Mouse (Mus musculus): ENCODE measurements around the gene Nbl1. TPM values are rescaled to one million over a fixed set of nuclear protein-coding genes. Genes with fewer than 3 reads are reported as not detected.

Gene Nbl1
- total RNA-seq, 2 experiments from 2014 or later: 80.3 to 92.2 TPM

DNA sequence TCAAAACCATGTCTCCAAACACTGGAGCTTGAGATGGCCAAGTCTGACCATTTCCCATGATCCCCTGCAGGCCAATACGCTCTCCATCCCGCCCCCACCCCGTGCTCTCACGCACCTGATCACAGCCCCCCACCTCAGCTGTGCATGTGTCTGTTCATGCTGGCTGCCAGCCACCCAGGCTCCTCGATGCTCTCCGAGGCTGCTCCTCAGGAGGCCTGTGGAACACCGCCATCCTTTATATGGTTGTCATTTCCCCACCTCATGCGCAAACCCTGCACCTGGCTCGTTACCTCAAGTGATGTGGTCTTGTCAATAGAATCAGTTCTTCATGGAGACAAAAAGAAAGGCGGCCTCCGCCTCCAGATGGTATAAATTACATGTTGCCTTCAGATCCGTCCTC, 60.3 kb downstream of the Nbl1 start:
- no peak for DNase-seq (ENCODE audit: low spot score in 2 of 2)

Other genes with a start within 250 kb of the Nbl1 start
- gene Pla2g5, start 229.5 kb downstream of the Nbl1 start, total RNA-seq (2021): 1 to 10 TPM; 1.3 to 2.3 TPM
- gene Gm13030, start 219.0 kb downstream of the Nbl1 start, total RNA-seq (2021): not detected
- gene Pla2g2e, start 215.1 kb downstream of the Nbl1 start, total RNA-seq (2021): not detected
- gene Otud3, start 179.0 kb downstream of the Nbl1 start, total RNA-seq (2021): 10 to 100 TPM; 10.9 to 13.1 TPM
- gene Rnf186, start 125.9 kb downstream of the Nbl1 start, total RNA-seq (2021): not detected
- 1 to 10 TPM; 2.9 to 3.0 TPM for gene Tmco4, start 120.1 kb downstream of the Nbl1 start, total RNA-seq (2021)
- 1 to 10 TPM; 6.5 to 7.6 TPM for gene Htr6, start 17.4 kb downstream of the Nbl1 start, total RNA-seq (2021)
- 100 to 1,000 TPM; 189 to 193 TPM for gene Minos1, start 38.1 kb upstream of the Nbl1 start, total RNA-seq (2021)
- gene Capzb, start 99.9 kb upstream of the Nbl1 start, total RNA-seq (2021): 100 to 1,000 TPM; 400 to 403 TPM
- gene Pqlc2, start 217.7 kb upstream of the Nbl1 start, total RNA-seq (2021): 10 to 100 TPM; 12.9 to 14.2 TPM
- 10 to 100 TPM; 31.4 to 32.1 TPM for gene Akr7a5, start 217.8 kb upstream of the Nbl1 start, total RNA-seq (2021)